Mouse (Mus musculus): ENCODE results near the gene Olfr159.

Gene Olfr159

DNA sequence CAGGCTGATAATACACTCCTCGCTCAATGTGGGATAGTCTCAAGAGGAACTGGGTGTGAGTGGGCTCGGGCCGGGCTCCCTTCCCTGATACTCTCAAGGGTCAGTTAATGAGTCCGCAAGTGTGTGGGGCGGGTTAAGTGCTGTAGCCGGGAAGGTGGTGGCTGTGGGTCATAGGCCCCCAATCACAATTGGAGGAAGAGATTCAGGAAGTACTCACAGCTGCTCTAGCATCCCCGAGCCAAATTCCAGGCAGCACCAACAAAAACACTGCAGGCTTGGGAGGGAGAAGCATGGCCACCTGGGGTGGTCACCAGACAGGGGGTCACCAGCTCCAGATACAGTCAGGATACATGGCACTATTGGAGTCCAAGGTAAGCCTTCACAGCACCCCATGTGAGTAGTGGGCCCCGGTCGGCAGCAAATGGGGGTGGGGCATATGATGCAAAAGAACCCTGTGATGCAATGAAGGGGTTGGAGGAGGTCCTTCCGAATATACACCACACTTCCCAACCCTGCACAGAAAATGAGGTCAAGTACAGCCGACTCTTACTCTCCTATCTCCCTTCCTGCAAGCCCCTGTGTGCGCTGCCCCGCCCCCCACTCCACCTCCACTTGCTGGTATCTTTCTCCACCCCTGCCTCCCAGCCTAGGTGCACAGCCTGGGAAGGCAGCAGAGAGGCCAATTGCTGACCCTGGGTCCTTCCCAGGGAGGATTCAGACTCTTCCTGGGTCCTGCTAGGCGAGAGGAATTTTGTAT is 40.8 kb downstream of the Olfr159 start, which contains the start of gene Spaar:
Gene Spaar (plus strand): TSS at position 241 of the 757 bp plus-strand sequence.
- no peak for DNase-seq (ENCODE audit: extremely low spot score, low read depth, low spot score)

DNA sequence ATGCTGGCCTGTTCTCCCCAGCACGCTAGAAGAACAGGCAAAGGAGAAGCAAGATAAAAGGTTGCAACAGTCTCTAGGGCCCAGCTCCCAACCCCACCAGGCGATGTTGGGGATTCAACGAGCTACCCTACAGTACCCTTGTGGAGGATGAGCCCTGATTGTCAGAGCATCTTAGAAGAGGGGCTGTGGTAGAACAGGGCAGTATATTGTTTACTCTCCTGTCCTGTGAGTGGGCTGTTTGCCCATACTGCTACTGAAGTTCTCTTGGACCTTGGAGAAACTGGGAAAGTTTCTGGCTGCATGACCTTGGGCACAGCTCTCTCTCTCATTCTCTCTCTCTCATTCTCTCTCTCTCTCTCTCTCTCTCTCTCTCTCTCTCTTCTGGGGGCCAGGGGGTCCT is 41.7 kb downstream of the Olfr159 start:
- DNase-seq (ENCODE audit: extremely low spot score, low read depth, low spot score): no peak

DNA sequence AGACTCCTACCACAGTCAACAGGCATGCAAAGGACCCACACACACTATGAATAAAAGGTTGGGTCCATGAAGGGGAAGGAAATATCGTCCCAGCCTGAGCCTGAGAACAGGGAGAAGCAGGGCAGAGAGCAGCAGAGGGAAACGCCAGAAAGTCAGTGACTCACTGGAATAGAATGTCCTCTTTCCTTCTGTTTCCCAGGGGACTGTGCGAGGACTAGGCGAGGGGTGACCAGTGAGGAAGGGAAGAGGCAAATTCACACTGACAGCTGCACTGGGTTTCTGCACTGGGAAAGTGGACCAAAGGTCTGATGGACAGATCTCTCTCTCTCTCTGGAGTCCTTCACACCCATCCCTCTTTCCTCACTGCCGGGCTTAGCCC is 42.2 kb downstream of the Olfr159 start:
- DNase-seq (ENCODE audit: extremely low spot score, low read depth, low spot score): no peak

DNA sequence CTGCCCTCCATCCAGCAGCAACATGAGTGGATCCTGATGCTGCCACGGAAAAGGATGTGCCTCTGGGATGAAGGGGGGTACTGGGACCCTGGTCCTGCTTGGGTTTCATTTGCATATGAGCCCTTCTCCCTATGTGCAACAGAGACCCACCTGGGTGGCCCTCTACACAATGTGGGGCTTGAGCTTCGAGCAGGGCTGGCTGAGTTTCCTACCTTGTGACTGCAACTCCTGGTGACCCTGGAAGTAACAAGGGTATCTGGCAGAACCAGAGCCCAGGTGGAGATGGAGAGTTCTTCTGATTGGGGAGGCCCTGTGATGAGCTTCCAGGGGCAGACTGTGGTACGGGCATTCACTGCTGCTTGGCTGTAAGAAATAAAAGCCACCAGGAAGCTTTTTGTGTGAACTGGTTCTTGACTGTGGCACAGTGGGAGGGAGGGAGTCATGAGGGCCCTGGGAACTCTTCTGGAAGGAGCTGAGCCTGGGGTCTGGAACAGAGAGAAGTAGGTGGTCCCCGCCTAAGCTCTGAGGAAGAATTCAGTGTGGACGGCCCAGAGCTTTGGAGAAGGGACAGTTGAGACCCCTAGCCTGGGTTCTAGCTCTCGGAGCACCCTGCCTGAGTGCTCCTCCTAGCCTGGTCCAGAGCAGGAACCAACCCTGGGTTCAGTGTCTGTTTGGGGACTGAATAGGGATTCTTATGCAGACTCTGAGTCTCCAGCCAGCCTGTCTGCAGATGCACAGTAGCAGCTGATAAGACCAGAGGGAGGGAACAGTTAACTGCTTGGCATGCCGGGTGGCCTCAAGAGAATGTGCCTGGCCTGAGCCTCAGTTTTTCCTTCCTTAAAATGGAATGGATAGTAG is 42.9 kb downstream of the Olfr159 start:
- DNase-seq (ENCODE audit: extremely low spot score, low read depth, low spot score): no peak

DNA sequence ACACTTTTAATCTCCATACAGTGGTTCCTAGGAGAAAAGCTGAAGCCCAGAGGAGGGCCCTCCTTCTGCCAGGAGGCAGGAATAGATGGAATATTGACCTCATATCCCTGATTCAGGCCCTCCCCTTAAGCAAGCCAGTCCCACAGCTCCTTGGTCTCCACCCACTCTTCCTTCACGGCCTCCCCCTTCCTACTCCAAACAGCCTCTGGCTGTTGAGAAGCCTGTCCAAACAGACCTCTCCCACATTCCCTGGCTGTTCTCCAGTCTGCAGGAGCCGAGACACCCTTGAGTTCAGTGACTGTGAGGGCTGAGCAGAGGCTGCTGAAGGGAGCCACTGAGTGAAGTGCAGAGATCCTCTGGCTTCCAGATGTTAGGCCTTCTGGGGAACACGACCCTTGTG is 43.8 kb downstream of the Olfr159 start, which contains the start of gene Hrct1:
Gene Hrct1 (plus strand): TSS at position 194 of the 400 bp plus-strand sequence.
- DNase-seq (ENCODE audit: extremely low spot score, low read depth, low spot score): no peak

DNA sequence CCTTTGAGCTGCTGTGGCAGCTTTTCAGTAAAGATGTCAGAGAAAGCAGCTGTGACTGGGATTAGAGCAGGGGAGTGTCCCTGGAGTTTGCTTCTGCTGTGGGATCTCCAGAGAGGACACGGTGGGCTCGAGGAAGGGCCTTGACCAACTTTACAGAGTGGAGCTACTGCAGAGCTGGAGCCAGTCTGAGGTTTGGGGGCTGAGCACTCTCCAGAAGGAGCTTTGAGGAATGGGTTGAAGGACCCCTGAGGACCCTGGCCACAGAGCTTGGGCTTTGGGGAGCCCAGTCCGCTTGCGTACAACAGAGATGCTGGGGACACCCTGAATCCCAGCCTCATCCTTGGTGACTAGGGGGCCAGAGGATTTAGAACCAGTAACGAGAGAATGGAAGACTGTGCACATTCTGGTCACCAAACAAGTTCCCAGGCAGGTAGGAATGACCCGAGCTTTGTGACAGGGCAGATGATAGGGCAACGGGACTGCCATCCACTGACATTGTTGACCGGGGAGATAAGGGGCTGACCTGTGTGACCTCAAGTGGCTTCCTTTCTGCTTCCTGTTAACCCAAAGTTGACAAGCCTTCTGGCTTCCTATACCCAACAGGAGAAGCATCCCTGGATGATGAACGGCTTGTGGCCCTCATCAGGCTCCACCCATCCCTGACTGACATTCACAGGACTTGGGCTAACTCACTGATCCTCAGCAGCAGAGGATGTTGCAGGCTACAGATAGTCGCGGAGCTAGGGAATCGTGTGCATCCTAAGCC is 44.4 kb downstream of the Olfr159 start:
- DNase-seq (ENCODE audit: extremely low spot score, low read depth, low spot score): no peak

DNA sequence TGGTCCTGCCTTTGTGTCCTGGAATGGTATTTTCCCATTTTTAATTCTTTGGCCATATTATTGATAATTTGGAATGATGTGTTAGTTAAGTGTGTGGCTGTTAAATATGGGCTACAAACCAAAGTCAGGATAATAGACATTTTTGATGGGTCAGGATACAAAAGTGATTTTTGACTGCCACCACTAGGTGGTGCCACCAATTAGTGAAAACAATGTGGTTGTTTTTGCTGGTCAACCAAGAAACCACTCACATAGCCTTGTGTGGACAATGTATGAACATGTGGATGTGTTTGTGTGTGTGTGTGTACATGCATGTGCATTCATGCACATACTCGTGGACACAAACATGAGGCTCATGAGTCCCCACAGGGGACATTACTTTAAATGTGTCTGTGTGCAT is 46.0 kb downstream of the Olfr159 start:
- peak; percentile 49 for DNase-seq (ENCODE audit: extremely low spot score, low read depth, low spot score)

DNA sequence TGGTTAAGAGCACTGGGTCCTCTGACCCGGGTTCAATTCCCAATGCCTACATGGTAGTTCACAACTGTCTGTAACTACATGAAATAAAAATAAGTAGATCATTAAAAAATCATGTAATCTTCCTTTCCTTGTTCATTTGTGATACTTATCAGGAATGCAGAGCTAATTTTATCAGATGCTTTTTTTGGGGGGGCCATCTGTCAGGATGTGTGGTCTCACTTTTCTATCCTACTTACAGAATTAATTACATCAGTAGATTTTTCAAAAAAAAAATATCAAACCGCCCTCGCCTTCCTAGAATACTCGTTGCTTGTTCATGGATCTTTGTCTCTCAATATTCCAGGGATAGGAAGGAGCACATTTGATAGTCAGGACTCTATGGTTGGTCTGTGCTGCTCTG is 48.6 kb downstream of the Olfr159 start:
- no peak for DNase-seq (ENCODE audit: extremely low spot score, low read depth, low spot score)

DNA sequence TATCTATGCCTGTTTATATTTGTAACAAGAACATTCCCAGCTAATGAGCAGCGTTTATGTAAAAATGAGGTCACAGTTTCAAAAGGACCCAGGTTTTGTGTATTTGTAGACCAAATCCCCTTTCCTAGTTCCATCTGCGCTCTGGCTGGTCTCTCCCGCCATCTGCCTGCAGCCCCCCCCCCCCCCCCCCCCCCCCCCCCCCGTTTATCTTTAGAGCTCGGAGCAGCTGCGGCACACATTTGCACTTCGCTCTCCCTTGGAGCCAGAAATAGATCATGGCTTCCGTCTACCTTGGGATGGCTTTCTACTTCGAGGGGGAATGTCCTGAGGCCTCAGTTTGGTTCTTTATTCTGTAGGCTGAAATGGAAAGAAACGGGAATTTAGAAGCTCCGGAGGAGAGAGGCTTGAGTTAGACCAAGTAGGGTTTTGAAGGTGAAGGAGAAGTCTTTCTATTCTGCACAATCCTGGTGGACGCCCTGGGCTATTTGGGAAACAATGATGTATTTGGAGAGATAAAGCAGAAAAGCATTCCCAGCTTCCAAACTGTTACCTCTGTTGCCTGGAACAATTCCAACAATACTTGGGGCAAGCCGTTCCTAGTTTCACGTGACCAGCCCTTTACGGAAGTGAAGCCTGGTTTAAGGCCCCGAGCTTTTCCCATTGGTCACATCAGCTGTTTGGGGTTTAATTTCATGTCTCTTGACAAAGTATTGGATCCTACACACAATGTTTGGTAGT is 50.1 kb downstream of the Olfr159 start:
- DNase-seq (ENCODE audit: extremely low spot score, low read depth, low spot score): no peak
